Mouse (Mus musculus): ENCODE results near the gene Trp53bp1. TPM values are rescaled to one million over a fixed set of nuclear protein-coding genes. Genes with fewer than 3 reads are reported as not detected.

Gene Trp53bp1
- polyA plus RNA-seq, 1 experiment from 2014 or later = 66.8 TPM

- H3K9ac ChIP-seq = no peak overlapping the region
- H3K4me3 ChIP-seq = no peak overlapping the region
- H3K27ac ChIP-seq = no peak overlapping the region
- WGBS = 88% methylated on average over 3 of the region's 3 CpGs
- H3K27me3 ChIP-seq = no peaks in the 10 kb centered on the region
- H3K36me3 ChIP-seq = peaks cover 60% of the 10 kb centered on the region
- no peak for ATAC-seq (ENCODE audit: borderline replicate concordance, extremely low read depth, low FRiP score, low TSS enrichment)
- H3K9me3 ChIP-seq = no peaks in the 10 kb centered on the region
- H3K4me1 ChIP-seq = no peaks in the 10 kb centered on the region
- no peak overlapping the region for H3K4me2 ChIP-seq
Observed at GRCm38 (mm10) chr2:121178828-121179479, 92.3 kb downstream of the Trp53bp1 start.

GRCm38 (mm10) chr2:121170980-121171742 is 100.0 kb downstream of the Trp53bp1 start, which contains the start of gene Zscan29:
Gene Zscan29, minus strand, starts transcription at chr2:121171125.
- Histone ChIP-seq H3K4me1 (peaks cover 18% of the 10 kb centered on the region), H3K4me3 (peak within 1 kb of the TSS; percentile 70), H3K36me3 (peaks cover 26% of the 10 kb centered on the region), H3K4me2 (peak within 1 kb of the TSS; percentile 74), H3K9ac (peak within 1 kb of the TSS; percentile 86), H3K9me3 (no peaks in the 10 kb centered on the region), H3K27me3 (no peaks in the 10 kb centered on the region), H3K27ac (peak within 1 kb of the TSS; percentile 91)
- under 1% methylated on average over 66 of the region's 66 CpGs for WGBS
- ATAC-seq (ENCODE audit: borderline replicate concordance, extremely low read depth, low FRiP score, low TSS enrichment) = peak; percentile 96

- peak within 1 kb of the TSS; percentile 74 for H3K4me2 ChIP-seq
- H3K9me3 ChIP-seq = no peaks in the 10 kb centered on the region
- no peaks in the 10 kb centered on the region for H3K27me3 ChIP-seq
- peaks cover 25% of the 10 kb centered on the region; the same call in 1 of the 2 replicates for H3K36me3 ChIP-seq
- under 1% methylated on average over 38 of the region's 38 CpGs for WGBS
- peak within 1 kb of the TSS; percentile 91 for H3K27ac ChIP-seq
- peak within 1 kb of the TSS; percentile 86 for H3K9ac ChIP-seq
- H3K4me3 ChIP-seq = peak within 1 kb of the TSS; percentile 70
- H3K4me1 ChIP-seq = peaks cover 18% of the 10 kb centered on the region
- peak; percentile 47 for ATAC-seq (ENCODE audit: borderline replicate concordance, extremely low read depth, low FRiP score, low TSS enrichment)
Observed at GRCm38 (mm10) chr2:121170481-121170971, 100.7 kb downstream of the Trp53bp1 start, which contains the start of gene Tubgcp4. Gene Tubgcp4, plus strand, starts transcription at chr2:121170654.

GRCm38 (mm10) chr2:121169902-121170301 is 101.3 kb downstream of the Trp53bp1 start:
- Histone ChIP-seq H3K4me3 (peak overlapping the region; percentile 70), H3K36me3 (peaks cover 20% of the 10 kb centered on the region; the same call in 1 of the 2 replicates), H3K4me1 (peaks cover 18% of the 10 kb centered on the region), H3K9me3 (no peaks in the 10 kb centered on the region), H3K27ac (peak overlapping the region; percentile 91; the same call in 1 of the 2 replicates), H3K4me2 (peak overlapping the region; percentile 74), H3K27me3 (no peaks in the 10 kb centered on the region), H3K9ac (peak overlapping the region; percentile 86)
- no peak for ATAC-seq (ENCODE audit: borderline replicate concordance, extremely low read depth, low FRiP score, low TSS enrichment)
- 3% methylated on average over 9 of the region's 9 CpGs for WGBS

- H3K27me3 ChIP-seq = no peaks in the 10 kb centered on the region
Observed at GRCm38 (mm10) chr2:121169173-121169572, 102.0 kb downstream of the Trp53bp1 start.

GRCm38 (mm10) chr2:121153100-121153499 is 118.1 kb downstream of the Trp53bp1 start:
- Histone ChIP-seq H3K4me2 (no peak overlapping the region), H3K9me3 (no peaks in the 10 kb centered on the region), H3K36me3 (peaks cover 29% of the 10 kb centered on the region; the same call in 1 of the 2 replicates), H3K27ac (no peak overlapping the region), H3K27me3 (no peaks in the 10 kb centered on the region), H3K9ac (no peak overlapping the region), H3K4me1 (no peaks in the 10 kb centered on the region), H3K4me3 (no peak overlapping the region)
- no peak for ATAC-seq (ENCODE audit: borderline replicate concordance, extremely low read depth, low FRiP score, low TSS enrichment)
- WGBS = 85% methylated on average over 3 of the region's 3 CpGs

More at GRCm38 (mm10) chr2:121169173-121169572, 102.0 kb downstream of the Trp53bp1 start:
- peaks cover 19% of the 10 kb centered on the region; the same call in 1 of the 2 replicates for H3K36me3 ChIP-seq
- H3K4me1 ChIP-seq = peaks cover 18% of the 10 kb centered on the region
- H3K4me3 ChIP-seq = peak overlapping the region; percentile 70
- WGBS = 28% methylated on average over 4 of the region's 4 CpGs
- ATAC-seq (ENCODE audit: borderline replicate concordance, extremely low read depth, low FRiP score, low TSS enrichment) = no peak
- no peak overlapping the region for H3K27ac ChIP-seq
- peak overlapping the region; percentile 86; the same call in 1 of the 2 replicates for H3K9ac ChIP-seq
- H3K9me3 ChIP-seq = no peaks in the 10 kb centered on the region
- H3K4me2 ChIP-seq = peak overlapping the region; percentile 74

- 78% methylated on average over 5 of the region's 5 CpGs for WGBS
- H3K4me2 ChIP-seq = no peak overlapping the region
- H3K4me3 ChIP-seq = no peak overlapping the region
- no peaks in the 10 kb centered on the region for H3K27me3 ChIP-seq
- no peaks in the 10 kb centered on the region for H3K4me1 ChIP-seq
- H3K36me3 ChIP-seq = peaks cover 31% of the 10 kb centered on the region; the same call in 1 of the 2 replicates
- H3K9me3 ChIP-seq = no peaks in the 10 kb centered on the region
- ATAC-seq (ENCODE audit: borderline replicate concordance, extremely low read depth, low FRiP score, low TSS enrichment) = no peak
- no peak overlapping the region for H3K27ac ChIP-seq
- H3K9ac ChIP-seq = no peak overlapping the region
Observed at GRCm38 (mm10) chr2:121149679-121150078, 121.5 kb downstream of the Trp53bp1 start.

Other genes starting within 250 kb of the Trp53bp1 start
- gene Epb42, start 234.3 kb downstream of the Trp53bp1 start, polyA plus RNA-seq (2015; fragmentation: Nextera tagmentation; extraction: Ambion mirVana) = 1.0 and 1.1 TPM in 2 replicates
- 0.07 TPM in 1 of 2 replicates, not detected in the other for gene Tgm5, start 185.6 kb downstream of the Trp53bp1 start, polyA plus RNA-seq (2015; fragmentation: Nextera tagmentation; extraction: Ambion mirVana)
- gene Tgm7, start 161.6 kb downstream of the Trp53bp1 start, polyA plus RNA-seq (2015; fragmentation: Nextera tagmentation; extraction: Ambion mirVana) = 0.06 TPM in 1 of 2 replicates, not detected in the other
- gene Adal, start 131.0 kb downstream of the Trp53bp1 start, polyA plus RNA-seq (2015; fragmentation: Nextera tagmentation; extraction: Ambion mirVana) = 18.6 and 22.3 TPM in 2 replicates
- 24.7 and 26.1 TPM in 2 replicates for gene Lcmt2, start 130.8 kb downstream of the Trp53bp1 start, polyA plus RNA-seq (2015; fragmentation: Nextera tagmentation; extraction: Ambion mirVana)
- 52.6 and 53.3 TPM in 2 replicates for gene Tubgcp4, start 100.8 kb downstream of the Trp53bp1 start, polyA plus RNA-seq (2015; fragmentation: Nextera tagmentation; extraction: Ambion mirVana)
- gene Zscan29, start 100.3 kb downstream of the Trp53bp1 start, polyA plus RNA-seq (2015; fragmentation: Nextera tagmentation; extraction: Ambion mirVana) = 8.3 and 9.7 TPM in 2 replicates
- 3.5 TPM in 2 replicates for gene Map1a, start 18.2 kb upstream of the Trp53bp1 start, polyA plus RNA-seq (2015; fragmentation: Nextera tagmentation; extraction: Ambion mirVana)
- gene Ppip5k1, start 84.0 kb upstream of the Trp53bp1 start, polyA plus RNA-seq (2015; fragmentation: Nextera tagmentation; extraction: Ambion mirVana) = 10.0 and 12.3 TPM in 2 replicates
- gene Ckmt1, start 86.3 kb upstream of the Trp53bp1 start, polyA plus RNA-seq (2015; fragmentation: Nextera tagmentation; extraction: Ambion mirVana) = 2.8 and 3.6 TPM in 2 replicates
- not detected in 2 replicates for gene Strc, start 115.8 kb upstream of the Trp53bp1 start, polyA plus RNA-seq (2015; fragmentation: Nextera tagmentation; extraction: Ambion mirVana)
- gene Pdia3, start 142.4 kb upstream of the Trp53bp1 start, polyA plus RNA-seq (2015; fragmentation: Nextera tagmentation; extraction: Ambion mirVana) = 874 and 889 TPM in 2 replicates
- 1.3 and 2.3 TPM in 2 replicates for gene Catsper2, start 142.4 kb upstream of the Trp53bp1 start, polyA plus RNA-seq (2015; fragmentation: Nextera tagmentation; extraction: Ambion mirVana)
- 10.0 and 10.1 TPM in 2 replicates for gene Ell3, start 172.9 kb upstream of the Trp53bp1 start, polyA plus RNA-seq (2015; fragmentation: Nextera tagmentation; extraction: Ambion mirVana)
- gene Serf2, start 177.8 kb upstream of the Trp53bp1 start, polyA plus RNA-seq (2015; fragmentation: Nextera tagmentation; extraction: Ambion mirVana) = 430 and 452 TPM in 2 replicates
- gene Hypk, start 181.9 kb upstream of the Trp53bp1 start, polyA plus RNA-seq (2015; fragmentation: Nextera tagmentation; extraction: Ambion mirVana) = 97.0 and 99.5 TPM in 2 replicates
- gene Serinc4, start 185.4 kb upstream of the Trp53bp1 start, polyA plus RNA-seq (2015; fragmentation: Nextera tagmentation; extraction: Ambion mirVana) = 0.07 and 0.20 TPM in 2 replicates
- 45.7 and 51.1 TPM in 2 replicates for gene Mfap1b, start 202.7 kb upstream of the Trp53bp1 start, polyA plus RNA-seq (2015; fragmentation: Nextera tagmentation; extraction: Ambion mirVana)
- gene Mfap1a, start 235.3 kb upstream of the Trp53bp1 start, polyA plus RNA-seq (2015; fragmentation: Nextera tagmentation; extraction: Ambion mirVana) = 28.0 and 31.8 TPM in 2 replicates
- 8.8 and 9.3 TPM in 2 replicates for gene Wdr76, start 235.3 kb upstream of the Trp53bp1 start, polyA plus RNA-seq (2015; fragmentation: Nextera tagmentation; extraction: Ambion mirVana)

Data from lung, embryonic 15.5 days (tissue).